Mouse (Mus musculus) embryonic stem cell, embryonic (primary cell): ENCODE results near the gene Gm39653.
"Not testable (repeated sequence)": the region's sequence is repeated elsewhere in the genome, so short reads cannot be mapped to it uniquely, and the experiment has no call there.

Experiments used
- CTCF ChIA-PET, 4 experiments: fragments of 300-600 bp in 2 of 4; fragments of 350-600 bp in 2 of 4; sonication (Branson Sonifier 250); formaldehyde crosslinking; loops; one replicate each; lab custom pipeline; 2022; ENCODE audit warnings: inconsistent platforms in 2 of 4; lab: Charles Lee
- POLR2A ChIA-PET, 4 experiments: fragments of 300-600 bp in 2 of 4; fragments of 350-600 bp in 2 of 4; sonication (Branson Sonifier 250); formaldehyde crosslinking; loops; one replicate each; lab custom pipeline; 2022; ENCODE audit warnings: antibody characterized with exemption in 4 of 4, inconsistent platforms in 1 of 4; lab: Charles Lee

Gene Gm39653

DNA sequence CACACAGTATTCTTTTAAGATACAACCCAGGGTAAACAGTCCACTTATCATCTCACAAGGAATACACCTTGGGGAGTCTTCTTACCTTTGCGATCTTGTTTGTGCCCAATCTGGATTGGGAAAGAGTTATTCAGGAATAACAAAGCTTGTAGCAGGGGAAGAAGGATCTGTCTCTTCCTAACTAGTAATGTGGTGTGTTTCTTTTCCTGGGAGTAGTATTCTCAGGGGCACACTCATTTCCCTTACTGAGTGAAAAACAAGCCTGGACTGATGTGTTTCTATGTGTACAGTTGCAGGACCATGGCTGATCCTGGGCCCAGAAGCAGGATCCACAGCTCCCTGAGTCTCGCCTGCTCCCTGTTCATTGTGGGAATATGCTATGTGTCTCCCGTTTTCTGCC lies at the start of gene Gm39653:
Gm39653 (plus strand) TSS at position 301 of the 400 bp plus-strand sequence.
- POLR2A ChIA-PET = no interaction called here
- CTCF ChIA-PET = no interaction called here

DNA sequence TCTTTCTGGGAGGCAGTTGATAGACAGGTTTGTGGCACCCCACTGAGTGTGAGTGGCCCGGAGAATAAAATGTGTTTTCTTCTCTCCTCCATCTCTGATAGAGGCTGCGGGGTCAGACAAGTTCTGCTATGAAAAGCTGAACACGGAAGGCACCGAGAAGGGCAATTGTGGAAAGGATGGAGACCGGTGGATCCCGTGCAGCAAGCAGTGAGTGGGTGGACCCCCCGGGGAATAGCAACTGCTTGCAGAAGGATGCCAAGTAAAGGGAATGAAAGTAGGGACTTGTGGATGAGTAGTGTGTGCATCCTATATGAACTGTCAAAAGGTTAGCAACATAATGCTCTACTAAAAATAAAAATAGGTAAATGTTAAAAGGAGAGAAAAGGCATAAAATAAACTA lies 49.3 kb upstream of the Gm39653 start:
- CTCF ChIA-PET = interaction anchor here in 1 of 4 experiments (0.7 kb wide), 1 partner anchor 866 kb away, joined by 3 read pairs; no protein-coding TSS in a partner anchor
- POLR2A ChIA-PET = no interaction called here

- POLR2A ChIA-PET = interaction anchor here in 1 of 4 experiments (0.6 kb wide), 1 partner anchor 593 kb away, joined by 10 read pairs; no protein-coding TSS in a partner anchor
- CTCF ChIA-PET = no interaction called here
These were observed 48.7 kb upstream of the Gm39653 start for GRCm38 (mm10) chr1:63567031-63567430.

GRCm38 (mm10) chr1:63572229-63572628 lies 43.5 kb upstream of the Gm39653 start:
- POLR2A ChIA-PET = interaction anchor here in 1 of 4 experiments (0.8 kb wide), 1 partner anchor 13 kb away, joined by 3 read pairs; no protein-coding TSS in a partner anchor
- CTCF ChIA-PET = no interaction called here

DNA sequence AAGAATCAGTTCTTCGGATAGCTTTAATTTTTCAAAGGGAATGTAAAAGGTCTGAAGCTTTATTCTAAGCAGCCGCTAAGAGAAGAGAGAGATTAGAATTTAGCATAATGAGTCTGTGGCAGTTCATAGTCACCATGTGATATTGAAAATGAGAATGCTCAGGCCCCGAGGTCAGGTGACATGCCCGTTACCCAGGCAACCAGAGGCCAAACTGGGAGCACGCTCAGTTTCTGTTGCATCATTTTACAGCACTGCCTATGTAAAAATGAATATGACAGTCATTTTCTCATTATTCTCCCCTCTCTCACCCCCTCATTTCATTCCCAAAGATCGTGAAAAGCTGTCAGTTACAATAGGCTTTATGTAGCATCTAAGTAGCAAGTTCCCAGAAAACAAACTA lies 42.3 kb upstream of the Gm39653 start:
- POLR2A ChIA-PET = no interaction called here

DNA sequence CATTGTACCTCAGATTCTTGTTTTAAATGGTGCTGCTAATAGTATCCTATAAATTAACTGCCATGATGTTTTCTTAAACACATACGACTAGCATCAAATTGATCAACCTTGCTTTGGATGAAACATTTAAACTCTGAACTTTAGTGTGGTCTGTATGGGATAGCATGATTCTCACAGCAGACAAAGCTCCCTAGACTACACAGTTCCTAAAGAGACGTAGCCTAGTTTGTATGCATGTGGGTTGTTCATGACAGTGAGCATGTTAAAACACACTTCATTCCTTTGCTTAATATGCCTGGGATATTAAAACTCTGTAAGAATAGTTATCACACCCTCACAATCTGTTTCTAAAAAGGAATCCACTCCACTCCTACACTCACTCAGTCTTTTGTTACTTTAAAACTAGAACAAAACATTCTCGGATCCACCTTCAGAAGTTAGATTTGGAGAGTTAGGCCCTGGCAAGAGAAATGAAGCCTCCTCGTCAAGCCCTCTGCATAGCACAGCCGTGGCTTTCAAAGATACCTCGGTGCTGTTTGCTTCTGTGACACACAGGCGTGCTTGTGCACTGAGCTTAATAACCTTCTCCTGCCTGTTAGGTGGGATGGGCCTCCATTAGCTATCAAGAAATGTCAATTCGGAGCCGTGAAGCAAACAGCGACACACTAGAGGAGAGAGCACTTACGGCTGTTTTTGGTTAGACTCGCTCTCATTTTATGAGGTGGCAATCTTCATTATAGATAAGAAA lies 41.7 kb upstream of the Gm39653 start:
- ChIA-PET CTCF (no interaction called here), POLR2A (interaction anchor here in 1 of 4 experiments (0.7 kb wide), 1 partner anchor 196 kb away, joined by 3 read pairs; no protein-coding TSS in a partner anchor)

More for the DNA sequence above, 42.3 kb upstream of the Gm39653 start:
- CTCF ChIA-PET = no interaction called here

- POLR2A ChIA-PET = no interaction called here
- CTCF ChIA-PET = no interaction called here
These were observed 39.0 kb upstream of the Gm39653 start for GRCm38 (mm10) chr1:63576803-63577202.

GRCm38 (mm10) chr1:63579153-63579552 lies 36.6 kb upstream of the Gm39653 start:
- CTCF ChIA-PET = no interaction called here
- POLR2A ChIA-PET = no interaction called here

- ChIA-PET POLR2A (interaction anchor here in 2 of 4 experiments (0.7 to 1.4 kb wide), 4 partner anchors 12 to 250 kb away, joined by 3 to 6 read pairs (median 3); no protein-coding TSS in a partner anchor), CTCF (no interaction called here)
These were observed 28.9 kb upstream of the Gm39653 start for GRCm38 (mm10) chr1:63586869-63587268.

DNA sequence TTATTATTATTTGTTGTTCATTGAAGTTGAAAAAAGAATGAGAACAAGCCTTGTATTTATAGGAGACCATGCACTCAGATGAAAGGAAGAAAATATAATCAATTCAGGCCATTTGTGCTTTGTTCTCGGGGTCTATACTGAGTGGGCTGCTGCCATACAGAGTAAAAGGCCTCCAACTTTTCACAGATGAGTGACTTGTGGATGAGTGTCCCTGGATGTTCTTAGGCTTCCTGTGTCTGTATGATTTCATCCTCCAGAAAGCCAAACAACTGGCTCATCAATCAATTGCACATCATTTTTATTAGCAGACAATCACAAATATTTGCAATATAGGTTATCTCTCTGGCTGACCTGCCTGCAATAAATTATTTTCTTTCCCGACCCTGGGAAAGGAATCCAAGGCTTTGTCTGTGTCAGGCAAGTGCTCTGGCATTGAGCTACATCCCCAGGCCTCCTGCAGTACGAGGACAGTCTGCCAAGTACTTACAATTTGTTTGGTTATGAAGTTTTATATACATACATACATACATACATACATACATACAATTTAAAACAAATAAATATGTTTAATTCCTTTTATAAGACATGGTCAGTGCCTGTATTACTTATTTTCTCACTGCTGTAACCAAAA lies 11.8 kb upstream of the Gm39653 start:
- ChIA-PET CTCF (no interaction called here), POLR2A (no interaction called here)

GRCm38 (mm10) chr1:63609613-63610012 lies 6.2 kb upstream of the Gm39653 start:
- CTCF ChIA-PET = no interaction called here
- POLR2A ChIA-PET = no interaction called here

DNA sequence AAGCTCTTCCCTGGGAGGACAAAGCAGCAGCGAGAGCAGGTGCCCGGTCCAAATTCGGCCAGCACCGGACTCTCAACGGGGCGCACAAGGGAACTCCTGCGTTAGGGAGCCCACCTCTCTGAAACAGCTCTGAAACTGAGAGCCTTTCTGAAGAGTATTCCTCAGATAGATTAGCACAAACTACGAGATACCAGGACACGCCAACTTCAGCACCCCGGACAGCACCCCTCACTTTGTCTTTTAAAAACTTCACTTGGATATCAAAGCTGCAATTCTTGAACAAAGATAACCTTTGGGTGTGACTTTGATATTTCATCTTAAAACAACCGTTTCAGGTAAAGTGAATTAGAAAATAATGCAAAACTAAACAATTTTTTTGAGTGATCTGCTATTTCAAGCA lies 1.2 kb upstream of the Gm39653 start:
- POLR2A ChIA-PET = no interaction called here

DNA sequence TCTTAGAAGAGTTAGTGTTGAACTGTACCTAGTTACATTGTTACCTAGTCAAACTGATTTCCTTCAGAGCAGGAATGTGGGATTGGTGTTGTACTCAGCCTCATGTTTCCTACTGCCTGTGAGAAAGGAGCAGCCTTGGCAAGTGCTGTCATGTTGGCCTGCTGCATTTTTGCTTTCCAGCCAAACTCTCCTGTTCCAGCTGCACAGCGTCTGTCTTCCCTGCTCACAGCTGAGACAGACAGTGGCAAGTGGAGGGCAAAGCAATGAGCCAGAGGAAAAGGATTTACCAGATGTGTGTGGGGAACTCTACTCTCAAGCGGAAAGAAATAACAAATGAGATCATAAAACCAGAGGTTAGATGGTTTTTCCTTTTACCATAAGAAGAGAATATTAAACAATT lies 12.4 kb downstream of the Gm39653 start:
- ChIA-PET POLR2A (no interaction called here), CTCF (no interaction called here)

More for the DNA sequence above, 1.2 kb upstream of the Gm39653 start:
- CTCF ChIA-PET = interaction anchor here in 1 of 4 experiments (1.1 kb wide), 1 partner anchor 211 kb away, joined by 5 read pairs; no protein-coding TSS in a partner anchor

DNA sequence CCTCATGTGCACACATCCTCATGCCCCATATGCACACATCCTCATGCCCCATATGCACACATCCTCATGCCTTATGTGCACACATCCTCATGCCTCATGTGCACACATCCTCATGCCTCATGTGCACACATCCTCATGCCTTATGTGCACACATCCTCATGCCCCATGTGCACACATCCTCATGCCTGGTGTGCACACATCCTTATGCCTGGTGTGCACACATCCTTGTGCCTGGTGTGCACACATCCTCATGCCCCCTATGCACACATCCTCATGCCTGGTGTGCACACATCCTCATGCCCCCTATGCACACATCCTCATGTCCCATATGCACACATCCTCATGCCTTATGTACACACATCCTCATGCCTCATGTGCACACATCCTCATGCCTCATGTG lies 14.6 kb downstream of the Gm39653 start:
- POLR2A ChIA-PET, CTCF ChIA-PET: not testable (repeated sequence)

DNA sequence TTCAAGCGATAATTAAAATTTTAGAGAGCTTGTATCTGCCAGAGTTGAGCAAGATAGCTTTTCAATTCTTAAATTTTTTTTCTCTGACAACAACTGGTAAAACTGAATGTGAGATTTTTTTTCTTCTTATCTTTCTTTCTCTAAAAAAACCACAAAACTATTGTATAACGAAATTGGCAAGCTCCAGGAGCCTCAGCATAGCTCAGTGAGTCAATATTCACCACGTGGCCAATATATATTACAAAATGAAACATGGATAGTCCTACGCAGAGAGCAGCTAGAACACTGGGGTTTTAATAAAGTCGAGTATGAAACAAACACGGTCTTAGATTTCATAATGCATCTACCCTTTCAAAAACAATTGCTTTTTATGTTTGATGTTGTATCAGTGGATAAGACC lies 24.2 kb downstream of the Gm39653 start:
- POLR2A ChIA-PET = no interaction called here
- CTCF ChIA-PET = no interaction called here

- ChIA-PET CTCF (interaction anchor here in 1 of 4 experiments (0.8 kb wide), 1 partner anchor 836 kb away, joined by 3 read pairs; no protein-coding TSS in a partner anchor), POLR2A (no interaction called here)
These were observed 42.2 kb downstream of the Gm39653 start for GRCm38 (mm10) chr1:63658016-63658415.

DNA sequence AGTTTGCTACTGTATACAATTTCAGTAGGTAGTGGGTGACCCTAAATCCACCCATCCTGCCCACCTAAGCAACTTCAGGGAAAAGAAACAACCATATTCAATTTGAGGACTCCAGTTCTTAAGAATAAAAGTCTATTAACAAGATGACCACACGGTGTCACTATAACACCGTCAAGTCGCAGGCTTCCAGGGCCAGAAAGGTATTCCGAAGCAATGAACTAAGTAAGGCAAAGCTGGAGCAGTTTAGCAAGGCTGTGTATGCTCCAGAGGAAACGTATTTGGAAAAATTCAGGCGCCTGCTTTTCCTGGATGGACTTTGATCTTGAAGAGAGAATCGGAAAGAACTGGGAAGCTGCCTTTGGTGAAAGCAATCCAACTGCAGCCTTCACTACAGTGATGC lies 43.8 kb downstream of the Gm39653 start:
- ChIA-PET POLR2A (no interaction called here), CTCF (interaction anchor here (0.6 to 1.5 kb wide), 13 partner anchors 8 to 1454 kb away, joined by 3 to 7 read pairs (median 3); no protein-coding TSS in a partner anchor)

DNA sequence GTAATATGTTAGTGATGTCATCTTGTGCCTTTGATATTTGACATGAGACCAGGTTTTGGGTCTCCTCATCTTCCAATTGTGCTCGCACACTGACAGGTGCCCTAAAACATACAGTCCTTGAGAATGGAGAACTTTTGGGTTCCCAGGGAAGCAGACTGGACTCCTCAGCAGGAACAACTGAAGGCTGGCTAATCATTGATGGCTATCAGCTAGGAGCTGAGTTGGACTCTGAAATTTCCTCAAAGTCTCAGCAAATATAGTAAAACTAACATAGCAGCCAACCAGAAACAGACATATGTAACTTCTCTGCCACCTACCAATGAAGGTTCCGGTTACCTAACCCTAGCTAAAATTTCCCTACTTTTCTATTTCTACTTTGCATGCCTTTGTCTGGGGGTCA lies 50.3 kb downstream of the Gm39653 start:
- ChIA-PET CTCF (no interaction called here), POLR2A (interaction anchor here in 2 of 4 experiments (0.5 to 0.7 kb wide), 2 partner anchors 554 to 792 kb away, joined by 3 read pairs; no protein-coding TSS in a partner anchor)

- CTCF ChIA-PET = interaction anchor here in 3 of 4 experiments (0.6 to 1.5 kb wide), 4 partner anchors 8 to 434 kb away, joined by 3 to 7 read pairs (median 3); no protein-coding TSS in a partner anchor
- POLR2A ChIA-PET = interaction anchor here in 3 of 4 experiments (0.6 to 1.9 kb wide), 9 partner anchors 454 to 1023 kb away, joined by 3 to 8 read pairs (median 3); partner anchors contain the start of genes Klf7 (in 3 of the 3), Ccnyl1 (in 2 of the 3) and Creb1 (in 1 of the 3)
These were observed 51.6 kb downstream of the Gm39653 start for GRCm38 (mm10) chr1:63667201-63667948.
